Mouse (Mus musculus) 416B (cell line): ENCODE data around the gene Arl11.

Experiments
- DNase-seq: peaks from one replicate; pipeline ENCODE4 v3.0.0; 2011; ENCODE audit warnings: low read depth

Gene Arl11

DNA sequence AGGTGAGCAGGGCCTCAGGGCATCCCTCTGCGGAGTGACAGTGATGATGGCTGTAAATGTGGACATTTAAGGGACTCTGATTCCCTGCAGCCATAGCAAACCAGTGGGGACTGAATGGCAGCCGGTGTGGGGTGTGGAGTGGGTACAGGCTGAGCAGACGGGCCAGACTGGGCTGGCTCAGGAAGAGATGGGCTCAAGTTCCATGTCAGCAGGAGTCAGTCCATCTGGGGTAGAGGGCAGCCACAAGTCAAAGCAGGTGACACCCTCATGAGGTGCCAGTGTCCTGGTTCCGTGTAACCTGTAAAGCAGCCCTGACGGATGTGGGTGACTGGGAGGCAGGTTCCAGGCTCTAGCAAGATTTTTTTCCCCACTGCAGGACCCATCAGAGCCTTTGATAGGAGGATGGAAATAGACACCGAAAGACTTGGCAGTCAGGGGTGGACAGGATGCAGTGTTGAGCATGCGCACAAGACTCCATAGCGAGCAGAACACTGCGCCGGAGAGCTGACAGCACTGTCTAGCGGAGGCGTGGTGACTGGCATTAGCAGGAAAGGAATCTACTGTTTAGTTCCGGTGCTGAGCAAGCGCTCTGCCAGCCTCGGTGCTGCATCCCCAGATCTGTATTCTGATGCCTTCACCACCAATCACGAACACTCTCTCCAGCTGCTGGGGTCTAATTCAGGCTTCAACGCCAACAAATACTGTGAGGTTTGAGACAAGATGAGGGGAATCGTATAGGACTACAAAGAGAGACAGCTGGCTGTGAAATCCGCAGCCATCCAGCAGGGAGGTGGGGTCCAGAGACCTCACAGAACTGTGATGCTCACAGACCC is 18.3 kb downstream of the Arl11 start:
- DNase-seq: no peak

DNA sequence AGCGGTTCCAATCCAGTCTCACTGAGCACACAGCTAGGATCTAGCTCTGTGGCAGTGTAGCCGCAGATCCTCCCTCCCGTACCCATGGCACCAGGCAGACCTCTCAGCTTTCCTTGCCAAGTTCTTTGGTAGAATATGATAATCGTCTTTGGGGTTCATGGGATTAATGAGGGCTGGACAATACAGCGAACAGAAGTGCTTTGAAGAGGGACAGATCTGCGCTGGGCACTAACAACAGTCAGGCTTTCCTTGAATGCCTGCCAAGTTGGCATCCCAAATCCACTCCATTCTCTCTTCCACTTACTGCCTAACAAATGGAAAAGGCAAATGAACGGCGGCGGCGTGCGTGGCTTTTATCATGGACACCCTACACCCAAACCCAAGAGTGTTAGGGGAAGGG is 21.0 kb downstream of the Arl11 start:
- no peak for DNase-seq

- peak; percentile 89 for DNase-seq
These were observed 21.5 kb downstream of the Arl11 start for GRCm38 (mm10) chr14:61330996-61331561.

GRCm38 (mm10) chr14:61339381-61339780 is 29.8 kb downstream of the Arl11 start:
- DNase-seq: peak; percentile 77

DNA sequence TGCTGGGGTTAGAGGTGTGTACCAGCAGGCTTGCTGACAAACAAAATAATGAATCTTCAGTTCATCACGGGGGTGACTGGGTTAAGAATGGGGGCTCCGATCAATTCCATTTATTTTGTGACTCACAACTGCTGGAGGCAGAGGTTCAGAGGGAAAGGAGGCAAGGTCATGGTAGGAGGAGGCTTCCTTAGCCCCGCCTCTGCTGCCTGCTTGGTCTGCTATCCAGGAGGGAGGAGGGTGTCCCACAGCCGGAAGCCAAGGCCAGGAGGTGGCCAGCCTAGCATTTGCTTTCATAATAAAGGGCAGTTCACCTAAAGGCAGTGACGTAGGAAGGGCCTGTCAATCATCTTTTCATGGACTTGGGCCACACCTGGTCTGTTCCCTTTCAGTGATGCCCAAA is 35.0 kb downstream of the Arl11 start:
- peak; percentile 40 for DNase-seq

GRCm38 (mm10) chr14:61346827-61347698 is 37.5 kb downstream of the Arl11 start:
- peak; percentile 47 for DNase-seq

DNA sequence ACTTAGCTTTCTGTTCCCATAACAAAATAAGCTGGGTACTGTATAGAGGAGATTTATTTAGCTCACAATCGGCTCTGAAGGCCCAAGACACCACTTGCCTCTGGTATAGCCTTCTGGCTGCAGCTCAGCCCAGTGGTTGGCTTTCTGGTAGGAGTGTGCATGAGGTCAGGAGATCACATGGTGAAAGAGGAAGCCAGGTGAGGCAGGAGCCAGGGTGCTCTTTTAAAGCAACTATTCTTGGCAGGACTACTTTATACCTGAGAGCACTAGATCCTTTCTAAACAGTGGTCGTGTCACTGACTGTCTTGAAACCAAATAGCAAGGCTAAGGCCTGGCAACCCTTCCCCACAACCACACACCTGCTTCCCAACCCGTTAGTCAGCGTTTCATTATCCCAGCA is 40.3 kb downstream of the Arl11 start:
- no peak for DNase-seq

GRCm38 (mm10) chr14:61350808-61351207 is 41.3 kb downstream of the Arl11 start:
- DNase-seq: no peak

DNA sequence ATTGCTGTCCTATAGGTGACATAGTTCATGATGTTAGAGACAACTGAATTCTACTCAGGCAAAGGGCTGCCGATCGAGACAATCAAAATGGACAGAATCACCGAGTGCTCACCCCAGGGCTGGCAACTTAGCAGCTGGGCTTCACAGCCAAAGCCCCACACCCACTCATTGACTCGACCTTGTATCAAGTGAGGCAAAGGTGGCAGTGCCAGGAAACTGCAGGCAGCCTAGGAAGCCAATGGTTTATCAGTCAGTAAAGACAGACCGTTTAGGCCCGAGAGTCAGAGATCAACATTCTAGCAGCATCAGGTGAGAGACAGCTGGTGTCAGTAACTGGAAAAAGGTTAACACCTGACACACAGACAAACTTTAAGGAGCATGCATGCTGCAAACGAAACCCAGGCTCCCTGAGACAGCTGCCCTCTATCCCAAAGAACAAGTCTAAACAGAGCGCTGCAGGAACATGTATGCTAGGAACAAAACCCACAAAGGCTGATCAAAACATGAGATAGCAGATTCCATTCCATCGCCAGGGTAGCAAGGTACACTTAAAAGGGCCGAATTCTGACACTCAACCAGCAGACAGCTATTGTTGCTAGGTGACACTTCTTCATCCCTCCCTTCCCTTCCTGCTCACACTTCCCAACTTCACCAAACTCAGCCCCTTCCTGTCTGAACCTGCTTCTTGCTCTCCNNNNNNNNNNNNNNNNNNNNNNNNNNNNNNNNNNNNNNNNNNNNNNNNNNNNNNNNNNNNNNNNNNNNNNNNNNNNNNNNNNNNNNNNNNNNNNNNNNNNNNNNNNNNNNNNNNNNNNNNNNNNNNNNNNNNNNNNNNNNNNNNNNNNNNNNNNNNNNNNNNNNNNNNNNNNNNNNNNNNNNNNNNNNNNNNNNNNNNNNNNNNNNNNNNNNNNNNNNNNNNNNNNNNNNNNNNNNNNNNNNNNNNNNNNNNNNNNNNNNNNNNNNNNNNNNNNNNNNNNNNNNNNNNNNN is 45.0 kb downstream of the Arl11 start:
- DNase-seq: no peak

GRCm38 (mm10) chr14:61360131-61360980 is 50.8 kb downstream of the Arl11 start, which contains the start of gene Ebpl:
TSS of gene Ebpl (minus strand) at chr14:61360439.
- DNase-seq: peak; percentile 85

GRCm38 (mm10) chr14:61360981-61361511 is 51.5 kb downstream of the Arl11 start:
- no peak for DNase-seq
